Mouse (Mus musculus) cerebellum, postnatal 25 days (tissue): ENCODE results near the gene Spata31d1a.

ENCODE experiments used
- DNase-seq, 2 experiments: peaks; one replicate each; pipeline ENCODE4 v3.0.0; 2021; ENCODE audit warnings: mixed read lengths in 2 of 2

Gene Spata31d1a

GRCm38 (mm10) chr13:59663939-59664712 is 46.0 kb downstream of the Spata31d1a start:
- DNase-seq, result no peak

GRCm38 (mm10) chr13:59661966-59662365 is 48.2 kb downstream of the Spata31d1a start:
- no peak for DNase-seq

- no peak for DNase-seq
These were observed 48.7 kb downstream of the Spata31d1a start for GRCm38 (mm10) chr13:59661387-59661786.

GRCm38 (mm10) chr13:59660371-59660770 is 49.8 kb downstream of the Spata31d1a start:
- no peak for DNase-seq

- no peak for DNase-seq
These were observed 52.3 kb downstream of the Spata31d1a start for GRCm38 (mm10) chr13:59657781-59658180.

GRCm38 (mm10) chr13:59656975-59657388 is 53.1 kb downstream of the Spata31d1a start:
- DNase-seq, result no peak

- no peak for DNase-seq
These were observed 53.8 kb downstream of the Spata31d1a start for GRCm38 (mm10) chr13:59656316-59656832.

GRCm38 (mm10) chr13:59655718-59656315 is 54.3 kb downstream of the Spata31d1a start:
- DNase-seq, result no peak

- DNase-seq, result no peak
These were observed 55.7 kb downstream of the Spata31d1a start for GRCm38 (mm10) chr13:59654465-59654864.

GRCm38 (mm10) chr13:59653136-59653535 is 57.0 kb downstream of the Spata31d1a start:
- no peak for DNase-seq

GRCm38 (mm10) chr13:59652651-59653050 is 57.5 kb downstream of the Spata31d1a start:
- no peak for DNase-seq
